20 mouse cellular contexts compared by ENCODE assay signal in genomic region chr17:72933116-72933515, GRCm38 (mm10).
"Had no signal": no experiment of that assay in that cellular context is flagged by ENCODE, and none has a peak within 500 bp of the region (broad histone marks: within the 10 kb centered on the region; RNA-seq: fewer than 3 reads in every experiment).

No protein-coding gene starts in this region.

- H3K9ac ChIP-seq: limb, embryonic 12.5 days; limb, embryonic 15.5 days; liver, embryonic 14.5 days; liver, postnatal 0 days; lung, embryonic 15.5 days had no signal

- ATAC-seq: liver, postnatal 0 days had no signal

- H3K27me3 ChIP-seq: limb, embryonic 12.5 days; limb, embryonic 15.5 days; lung, embryonic 15.5 days had no signal

- H3K4me3 ChIP-seq: limb, embryonic 12.5 days; limb, embryonic 15.5 days; lung, embryonic 15.5 days had no signal

- H3K27ac ChIP-seq: limb, embryonic 12.5 days; limb, embryonic 15.5 days; liver, embryonic 14.5 days; lung, embryonic 15.5 days; stomach, postnatal 0 days had no signal

- H3K4me2 ChIP-seq: limb, embryonic 12.5 days; limb, embryonic 15.5 days; liver, embryonic 11.5 days; lung, embryonic 15.5 days; midbrain, embryonic 11.5 days had no signal

- DNase-seq: kidney, postnatal 14 days; kidney, postnatal 4 days; left cerebral cortex, postnatal 4 days; liver, postnatal 0 days; lung, postnatal 14 days; lung, postnatal 4 days; midbrain, embryonic 14.5 days; right cerebral cortex, adult 18-20 months; right cerebral cortex, postnatal 14 days; right cerebral cortex, postnatal 4 days; thymus, adult 2 months; thymus, postnatal 14 days; thymus, postnatal 4 days had no signal

- H3K9me3 ChIP-seq: limb, embryonic 15.5 days; lung, embryonic 15.5 days had no signal
